Comparison of ENCODE assay signal across 8 mouse cellular contexts in genomic region chr10:25359208-25359958, GRCm38 (mm10). TPM values are rescaled to one million over a fixed set of nuclear protein-coding genes. Genes with fewer than 3 reads are reported as not detected.
A peak's percentile ranks its signal among the peaks of the same experiment; 100 is the strongest.
DNase-seq lines count a peak whose midpoint lies in the region; ATAC-seq and TF ChIP-seq lines count a peak whose summit lies in the region.

Gene Epb41l2, plus strand, starts transcription at chr10:25359798.

- H3K4me3 ChIP-seq in MEL (ENCODE audit: control insufficient read depth in 1 of 2, insufficient read depth in 1 of 2, low read depth in 2 of 2, low read length in 2 of 2) = peak within 1 kb of the TSS; percentile 89 to 97
- peak within 1 kb of the TSS; percentile 72 for H3K4me3 ChIP-seq in forebrain, embryonic 16.5 days (replicated peaks; ENCODE audit: low read length)
- H3K4me3 ChIP-seq in neural tube, embryonic 14.5 days (ENCODE audit: low read depth, low read length) = peak within 1 kb of the TSS; percentile 75
- peak within 1 kb of the TSS; percentile 95 for H3K4me3 ChIP-seq in testis, adult 2 months (ENCODE audit: control insufficient read depth, low read depth, low read length)

- no peaks in the 10 kb centered on the region; the same call in 1 of the 2 replicates for H3K79me2 ChIP-seq in MEL (ENCODE audit: control insufficient read depth, insufficient read depth, low read length, poor library complexity)

- H3K9ac ChIP-seq in MEL (ENCODE audit: control insufficient read depth, low read depth, low read length, poor library complexity, severe bottlenecking) = peak within 1 kb of the TSS; percentile 82
- peak within 1 kb of the TSS; percentile 70 for H3K9ac ChIP-seq in forebrain, embryonic 16.5 days (replicated peaks; ENCODE audit: low read depth, low read length)
- H3K9ac ChIP-seq in neural tube, embryonic 14.5 days (replicated peaks; ENCODE audit: low read depth, low read length) = peak within 1 kb of the TSS; percentile 69

- peak; percentile 63 to 84; a peak in 3 of 4 replicates for TF ChIP-seq POLR2A in MEL (IDR thresholded peaks at IDR 0.05; ENCODE audit: control insufficient read depth in 1 of 2, insufficient read depth in 1 of 2, low read depth in 1 of 2, low read length in 2 of 2, poor library complexity in 1 of 2)
- TF ChIP-seq POLR2A in testis, adult 2 months (IDR thresholded peaks at IDR 0.05; ENCODE audit: control insufficient read depth, low read depth, low read length) = peak; percentile 61

- H3K27ac ChIP-seq in MEL (ENCODE audit: control insufficient read depth, low read depth, low read length) = no peak within 1 kb of the TSS
- peak within 1 kb of the TSS; percentile 32; the same call in 1 of the 2 replicates for H3K27ac ChIP-seq in forebrain, embryonic 16.5 days (ENCODE audit: low read length)
- 0 out of 2 replicates have a peak within 1 kb of the TSS, but pooled peaks have one; percentile 28 for H3K27ac ChIP-seq in neural tube, embryonic 14.5 days (ENCODE audit: low read depth, low read length)
- peak within 1 kb of the TSS; percentile 84 for H3K27ac ChIP-seq in testis, adult 2 months (ENCODE audit: control insufficient read depth, insufficient read depth, low read depth, low read length)

- H3K4me2 ChIP-seq in forebrain, embryonic 16.5 days (ENCODE audit: low read length) = peak within 1 kb of the TSS; percentile 61
- H3K4me2 ChIP-seq in neural tube, embryonic 14.5 days (ENCODE audit: low read depth, low read length) = peak within 1 kb of the TSS; percentile 84

- no peaks in the 10 kb centered on the region for H3K9me3 ChIP-seq in MEL (replicated peaks; ENCODE audit: insufficient read depth, low read length)
- H3K9me3 ChIP-seq in forebrain, embryonic 16.5 days (ENCODE audit: control insufficient read depth, low read length) = no peaks in the 10 kb centered on the region
- no peaks in the 10 kb centered on the region for H3K9me3 ChIP-seq in neural tube, embryonic 14.5 days (ENCODE audit: control insufficient read depth, low read length)

- peak; percentile 84 for DNase-seq in MEL (ENCODE audit: low read depth, low spot score)
- peak; percentile 44 to 70 for DNase-seq in cerebellum, adult 18-20 months
- DNase-seq in heart, postnatal 25 days (ENCODE audit: low spot score) = peak; percentile 92
- DNase-seq in layer of hippocampus, adult 18-20 months (ENCODE audit: low spot score in 2 of 2) = peak; percentile 75 to 88
- peak; percentile 92 to 94 for DNase-seq in lung, adult 18-20 months

- peak; percentile 94 for ATAC-seq in forebrain, embryonic 16.5 days
- ATAC-seq in neural tube, embryonic 14.5 days (ENCODE audit: low read depth) = peak; percentile 92

- no peaks in the 10 kb centered on the region for H3K27me3 ChIP-seq in MEL (ENCODE audit: control insufficient read depth in 1 of 2, insufficient read depth in 2 of 2, low read length in 2 of 2)
- H3K27me3 ChIP-seq in forebrain, embryonic 16.5 days (replicated peaks; ENCODE audit: control insufficient read depth, insufficient read depth, low read length) = no peaks in the 10 kb centered on the region
- H3K27me3 ChIP-seq in neural tube, embryonic 14.5 days (ENCODE audit: control insufficient read depth, insufficient read depth, low read length) = no peaks in the 10 kb centered on the region
- no peaks in the 10 kb centered on the region for H3K27me3 ChIP-seq in testis, adult 2 months (ENCODE audit: control insufficient read depth, insufficient read depth, low read length)

- TF ChIP-seq RAD21 in MEL (IDR thresholded peaks at IDR 0.05; ENCODE audit: low read depth, low read length) = no peak

- intact Hi-C loops in heart, postnatal 25 days (cut with DNase I) = loop anchor here (2.0 kb wide), 1 partner anchor 65 kb away; no protein-coding TSS in a partner anchor

- WGBS in forebrain, embryonic 16.5 days = under 1% methylated on average over 55 of the region's 55 CpGs
- under 1% methylated on average over 36 of the region's 55 CpGs for WGBS in neural tube, embryonic 14.5 days

- H3K4me1 ChIP-seq in MEL (ENCODE audit: control insufficient read depth in 1 of 2, insufficient read depth in 2 of 2, low read length in 2 of 2) = no peaks in the 10 kb centered on the region
- peaks cover 8% of the 10 kb centered on the region for H3K4me1 ChIP-seq in forebrain, embryonic 16.5 days (replicated peaks; ENCODE audit: control insufficient read depth, insufficient read depth, low read length)
- peaks cover 3% of the 10 kb centered on the region; the same call in 1 of the 2 replicates for H3K4me1 ChIP-seq in neural tube, embryonic 14.5 days (ENCODE audit: control insufficient read depth, insufficient read depth, low read length)
- H3K4me1 ChIP-seq in testis, adult 2 months (ENCODE audit: control insufficient read depth, insufficient read depth, low read length) = peaks cover 6% of the 10 kb centered on the region

- no peak for TF ChIP-seq EP300 in MEL (IDR thresholded peaks at IDR 0.05; ENCODE audit: low read depth in 1 of 2, low read length in 2 of 2)

- no peaks in the 10 kb centered on the region; a peak in 1 of 4 replicates for H3K36me3 ChIP-seq in MEL (ENCODE audit: control insufficient read depth in 1 of 2, insufficient read depth in 2 of 2, low read length in 2 of 2)
- no peaks in the 10 kb centered on the region for H3K36me3 ChIP-seq in forebrain, embryonic 16.5 days (ENCODE audit: control insufficient read depth, insufficient read depth)
- no peaks in the 10 kb centered on the region for H3K36me3 ChIP-seq in neural tube, embryonic 14.5 days (ENCODE audit: control insufficient read depth, insufficient read depth, low read length)
- H3K36me3 ChIP-seq in testis, adult 2 months (ENCODE audit: control insufficient read depth, insufficient read depth, low read length) = no peaks in the 10 kb centered on the region

- no peak for TF ChIP-seq CTCF in MEL (IDR thresholded peaks at IDR 0.05 in 2 of 3, conservative IDR thresholded peaks at IDR 0.05 in 1 of 3; ENCODE audit: control insufficient read depth in 1 of 3, insufficient read depth in 1 of 3, low read depth in 2 of 3, low read length in 3 of 3, poor library complexity in 1 of 3, severe bottlenecking in 1 of 3)
- no peak for TF ChIP-seq CTCF in testis, adult 2 months (IDR thresholded peaks at IDR 0.05; ENCODE audit: control insufficient read depth, insufficient read depth, insufficient replicate concordance, low read depth, low read length)

TF ChIP-seq in MEL, 35 proteins besides CTCF, POLR2A, EP300 and RAD21:
- peak; percentile 39; the same call in 1 of the 2 replicates for TF ChIP-seq POLR2AphosphoS2 (IDR thresholded peaks at IDR 0.05; ENCODE audit: low read length)
- peak; percentile 69; the same call in 1 of the 2 replicates for TF ChIP-seq MAZ (IDR thresholded peaks at IDR 0.05; ENCODE audit: low read depth, low read length)
- peak; percentile 63; the same call in 1 of the 2 replicates for TF ChIP-seq SIN3A (IDR thresholded peaks at IDR 0.05; ENCODE audit: low read length)
- no peak for TF ChIP-seq POLR2AphosphoS5 (IDR thresholded peaks at IDR 0.05; ENCODE audit: borderline replicate concordance, low read depth, low read length)
- TF ChIP-seq NRF1 (IDR thresholded peaks at IDR 0.05; ENCODE audit: insufficient read depth, low read depth, low read length, poor library complexity, severe bottlenecking) = peak; percentile 39; the same call in 1 of the 2 replicates
- peak; percentile 78 for TF ChIP-seq MXI1 (IDR thresholded peaks at IDR 0.05; ENCODE audit: low read depth, low read length)
- peak; percentile 73; the same call in 1 of the 2 replicates for TF ChIP-seq ZMIZ1 (IDR thresholded peaks at IDR 0.05; ENCODE audit: low read depth, low read length)
- TF ChIP-seq MYC (IDR thresholded peaks at IDR 0.05; ENCODE audit: low read depth, low read length) = no peak
- no peak for TF ChIP-seq USF1 (IDR thresholded peaks at IDR 0.05; ENCODE audit: low read depth, low read length)
- peak; percentile 40 for TF ChIP-seq TCF12 (IDR thresholded peaks at IDR 0.05; ENCODE audit: low read depth, low read length)
- TF ChIP-seq NELFE (IDR thresholded peaks at IDR 0.05; ENCODE audit: low read depth, low read length) = peak; percentile 47; the same call in 1 of the 2 replicates
- TF ChIP-seq BHLHE40 (IDR thresholded peaks at IDR 0.05; ENCODE audit: borderline replicate concordance, low read depth, low read length) = peak; percentile 68; the same call in 1 of the 2 replicates

RNA-seq across cellular contexts. Expression of gene Epb41l2, which starts in this region (rescaled TPM):
- 4.7 and 8.1 TPM in 2 replicates for total RNA-seq in MEL (2012; rRNA removed)
- polyA plus RNA-seq in MEL (2012; ENCODE audit: insufficient read depth in 1 of 2, insufficient read length in 2 of 2, low read depth in 1 of 2, low replicate concordance in 2 of 2, missing spikeins in 1 of 2) = 10 to 100 TPM in 1 of 2 experiments, not detected in 1; 23.7 TPM
- 20.8 and 23.5 TPM in 2 replicates for polyA plus RNA-seq in forebrain, embryonic 16.5 days (2015; fragmentation: Nextera tagmentation; extraction: Ambion mirVana)
- 10 to 100 TPM; 53.9 to 60.5 TPM for total RNA-seq in heart, postnatal 25 days (2021)
- total RNA-seq in layer of hippocampus, adult 18-20 months (2021) = 10 to 100 TPM; 69.9 to 72.5 TPM
- polyA plus RNA-seq in neural tube, embryonic 14.5 days (2014; fragmentation: Nextera tagmentation; extraction: Ambion mirVana) = 23.1 and 27.1 TPM in 2 replicates
- polyA plus RNA-seq in testis, adult 2 months (2012; rRNA removed) = 162 and 171 TPM in 2 replicates
